Mouse (Mus musculus): ENCODE measurements around the gene Cttnbp2nl. TPM values are rescaled to one million over a fixed set of nuclear protein-coding genes. Genes with fewer than 3 reads are reported as not detected.

The Cttnbp2nl gene
- total and polyA plus RNA-seq, 2 experiments from 2014 or later: 31.7 to 44.9 TPM

DNA sequence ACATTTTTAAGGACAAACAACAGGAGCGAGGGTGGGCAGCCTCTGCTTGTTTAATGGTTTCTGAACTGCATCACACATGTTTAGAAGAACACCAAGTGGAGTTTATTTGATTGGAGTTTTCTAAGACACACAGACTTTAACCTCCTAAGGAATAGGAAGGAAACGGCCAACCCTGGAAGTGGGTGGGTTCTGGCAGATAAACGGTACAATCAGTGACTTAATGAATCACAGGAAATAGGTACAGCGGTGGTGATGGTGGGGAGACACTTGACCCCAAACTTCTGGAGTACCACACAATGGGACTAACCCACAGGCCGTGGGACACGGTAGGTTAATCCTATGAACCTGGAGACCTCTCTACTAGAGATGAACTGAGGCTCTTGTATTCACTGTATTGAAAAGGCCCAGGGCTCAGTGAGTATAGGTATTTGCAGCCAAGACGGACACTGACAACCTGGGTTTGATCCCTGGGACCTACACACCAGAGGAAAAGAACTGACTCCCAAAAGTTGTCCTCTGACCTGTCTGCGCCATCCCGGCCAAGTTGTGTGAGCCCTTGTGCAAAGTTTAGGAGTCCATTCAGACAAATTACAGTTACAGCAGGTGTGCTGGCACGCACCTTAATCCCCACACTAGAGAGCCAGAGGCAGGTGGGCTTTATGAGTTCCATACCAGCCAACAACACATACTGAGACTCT is 34.7 kb downstream of the Cttnbp2nl start:
- WGBS: 88% methylated on average over 10 of the region's 10 CpGs
- Histone ChIP-seq H3K4me3 (ENCODE audit: low read depth, low read length) (no peak overlapping the region), H3K36me3 (ENCODE audit: insufficient read depth) (0 out of 2 replicates have a peak, but pooled peaks cover 4% of the 10 kb centered on the region), H3K27me3 (ENCODE audit: insufficient read depth, low read length) (no peaks in the 10 kb centered on the region), H3K4me2 (ENCODE audit: low read depth) (no peak overlapping the region), H3K9ac (no peak overlapping the region), H3K9me3 (ENCODE audit: low read length) (no peaks in the 10 kb centered on the region), H3K4me1 (ENCODE audit: insufficient read depth) (no peaks in the 10 kb centered on the region), H3K27ac (ENCODE audit: low read depth, low read length) (no peak overlapping the region)
- DNase-seq (no peak), ATAC-seq (no peak)
- no peak for TF ChIP-seq CTCF (IDR thresholded peaks at IDR 0.05; ENCODE audit: low read depth)

DNA sequence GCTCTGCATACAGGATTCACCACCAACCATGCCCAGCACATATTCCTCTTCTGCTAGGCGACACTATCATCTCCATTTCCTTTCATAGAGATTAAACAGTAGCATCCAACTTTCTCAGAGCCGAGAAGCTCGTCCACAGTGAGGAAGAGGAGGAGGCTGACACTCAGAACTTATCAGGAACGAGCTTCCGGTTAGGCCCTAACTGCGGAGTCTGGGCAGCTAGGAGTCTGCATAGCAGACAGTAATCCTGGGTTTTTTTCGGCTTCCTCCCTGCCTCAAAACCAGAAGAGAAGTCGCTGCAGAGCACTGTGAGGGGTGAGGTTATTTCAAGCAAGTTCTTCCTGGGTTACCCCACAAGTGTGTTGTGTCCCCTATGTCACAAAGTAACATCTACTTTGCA is 35.6 kb downstream of the Cttnbp2nl start:
- ATAC-seq (no peak), DNase-seq (no peak)
- Histone ChIP-seq H3K9me3 (ENCODE audit: low read length) (no peaks in the 10 kb centered on the region), H3K27me3 (ENCODE audit: insufficient read depth, low read length) (no peaks in the 10 kb centered on the region), H3K36me3 (ENCODE audit: insufficient read depth) (0 out of 2 replicates have a peak, but pooled peaks cover 4% of the 10 kb centered on the region), H3K27ac (ENCODE audit: low read depth, low read length) (no peak overlapping the region), H3K9ac (no peak overlapping the region), H3K4me1 (ENCODE audit: insufficient read depth) (no peaks in the 10 kb centered on the region), H3K4me2 (ENCODE audit: low read depth) (no peak overlapping the region), H3K4me3 (ENCODE audit: low read depth, low read length) (no peak overlapping the region)
- TF ChIP-seq CTCF (IDR thresholded peaks at IDR 0.05; ENCODE audit: low read depth): no peak
- 92% methylated on average over 8 of the region's 8 CpGs for WGBS

- Histone ChIP-seq H3K9me3 (ENCODE audit: low read length) (no peaks in the 10 kb centered on the region), H3K4me3 (ENCODE audit: low read depth, low read length) (no peak overlapping the region), H3K9ac (no peak overlapping the region), H3K36me3 (ENCODE audit: insufficient read depth) (peaks cover 10% of the 10 kb centered on the region; the same call in 1 of the 2 replicates), H3K27me3 (ENCODE audit: insufficient read depth, low read length) (no peaks in the 10 kb centered on the region), H3K27ac (ENCODE audit: low read depth, low read length) (peak overlapping the region; percentile 40; the same call in 1 of the 2 replicates), H3K4me1 (ENCODE audit: insufficient read depth) (no peaks in the 10 kb centered on the region), H3K4me2 (ENCODE audit: low read depth) (no peak overlapping the region)
- no peak for ATAC-seq
- WGBS: 64% methylated on average over 7 of the region's 7 CpGs
- no peak for DNase-seq
- no peak for TF ChIP-seq CTCF (IDR thresholded peaks at IDR 0.05; ENCODE audit: low read depth)
Observed at GRCm38 (mm10) chr3:105016204-105016603, 36.7 kb downstream of the Cttnbp2nl start.

GRCm38 (mm10) chr3:105014908-105015307 is 38.0 kb downstream of the Cttnbp2nl start:
- no peak for TF ChIP-seq CTCF (IDR thresholded peaks at IDR 0.05; ENCODE audit: low read depth)
- WGBS: 89% methylated on average over 2 of the region's 2 CpGs
- H3K9ac ChIP-seq: no peak overlapping the region
- H3K4me1 ChIP-seq (ENCODE audit: insufficient read depth): no peaks in the 10 kb centered on the region
- no peak overlapping the region for H3K4me3 ChIP-seq (ENCODE audit: low read depth, low read length)
- no peak for DNase-seq
- ATAC-seq: no peak
- H3K27ac ChIP-seq (ENCODE audit: low read depth, low read length): no peak overlapping the region
- H3K27me3 ChIP-seq (ENCODE audit: insufficient read depth, low read length): no peaks in the 10 kb centered on the region
- no peaks in the 10 kb centered on the region for H3K9me3 ChIP-seq (ENCODE audit: low read length)
- peaks cover 23% of the 10 kb centered on the region for H3K36me3 ChIP-seq (ENCODE audit: insufficient read depth)
- H3K4me2 ChIP-seq (ENCODE audit: low read depth): no peak overlapping the region

GRCm38 (mm10) chr3:105012696-105013313 is 40.1 kb downstream of the Cttnbp2nl start:
- no peaks in the 10 kb centered on the region for H3K27me3 ChIP-seq (ENCODE audit: insufficient read depth, low read length)
- WGBS: 82% methylated on average over 7 of the region's 7 CpGs
- no peak overlapping the region for H3K27ac ChIP-seq (ENCODE audit: low read depth, low read length)
- H3K4me3 ChIP-seq (ENCODE audit: low read depth, low read length): no peak overlapping the region
- no peak for TF ChIP-seq CTCF (IDR thresholded peaks at IDR 0.05; ENCODE audit: low read depth)
- H3K36me3 ChIP-seq (ENCODE audit: insufficient read depth): peaks cover 32% of the 10 kb centered on the region
- no peak for DNase-seq
- H3K9me3 ChIP-seq (ENCODE audit: low read length): no peaks in the 10 kb centered on the region
- ATAC-seq: no peak
- no peaks in the 10 kb centered on the region for H3K4me1 ChIP-seq (ENCODE audit: insufficient read depth)
- H3K4me2 ChIP-seq (ENCODE audit: low read depth): no peak overlapping the region
- no peak overlapping the region for H3K9ac ChIP-seq

DNA sequence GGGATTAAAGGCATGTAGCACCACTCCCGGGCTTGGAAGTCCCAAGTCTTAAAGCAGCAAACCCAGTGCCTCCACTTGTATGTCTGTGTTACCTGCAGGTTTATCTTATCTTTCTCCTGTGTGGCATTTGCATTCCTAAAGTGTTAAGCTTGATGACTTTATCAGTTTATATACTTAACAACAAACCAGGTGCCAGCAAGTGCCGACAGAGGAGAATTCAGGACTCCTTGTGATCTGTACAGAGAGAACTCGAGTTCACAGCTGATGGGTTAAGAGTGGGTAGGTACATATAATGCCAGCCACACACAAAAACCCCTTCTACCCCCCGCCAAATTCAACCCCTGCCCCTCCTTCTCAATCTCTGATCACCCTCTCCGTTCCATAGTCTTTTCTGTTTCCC is 41.1 kb downstream of the Cttnbp2nl start:
- H3K27me3 ChIP-seq (ENCODE audit: insufficient read depth, low read length): no peaks in the 10 kb centered on the region
- no peaks in the 10 kb centered on the region for H3K9me3 ChIP-seq (ENCODE audit: low read length)
- H3K4me2 ChIP-seq (ENCODE audit: low read depth): no peak overlapping the region
- WGBS: 91% methylated on average over 5 of the region's 5 CpGs
- peaks cover 41% of the 10 kb centered on the region for H3K36me3 ChIP-seq (ENCODE audit: insufficient read depth)
- H3K27ac ChIP-seq (ENCODE audit: low read depth, low read length): no peak overlapping the region
- no peak overlapping the region for H3K9ac ChIP-seq
- ATAC-seq (no peak), DNase-seq (no peak)
- no peak overlapping the region for H3K4me3 ChIP-seq (ENCODE audit: low read depth, low read length)
- TF ChIP-seq CTCF (IDR thresholded peaks at IDR 0.05; ENCODE audit: low read depth): no peak
- no peaks in the 10 kb centered on the region for H3K4me1 ChIP-seq (ENCODE audit: insufficient read depth)

DNA sequence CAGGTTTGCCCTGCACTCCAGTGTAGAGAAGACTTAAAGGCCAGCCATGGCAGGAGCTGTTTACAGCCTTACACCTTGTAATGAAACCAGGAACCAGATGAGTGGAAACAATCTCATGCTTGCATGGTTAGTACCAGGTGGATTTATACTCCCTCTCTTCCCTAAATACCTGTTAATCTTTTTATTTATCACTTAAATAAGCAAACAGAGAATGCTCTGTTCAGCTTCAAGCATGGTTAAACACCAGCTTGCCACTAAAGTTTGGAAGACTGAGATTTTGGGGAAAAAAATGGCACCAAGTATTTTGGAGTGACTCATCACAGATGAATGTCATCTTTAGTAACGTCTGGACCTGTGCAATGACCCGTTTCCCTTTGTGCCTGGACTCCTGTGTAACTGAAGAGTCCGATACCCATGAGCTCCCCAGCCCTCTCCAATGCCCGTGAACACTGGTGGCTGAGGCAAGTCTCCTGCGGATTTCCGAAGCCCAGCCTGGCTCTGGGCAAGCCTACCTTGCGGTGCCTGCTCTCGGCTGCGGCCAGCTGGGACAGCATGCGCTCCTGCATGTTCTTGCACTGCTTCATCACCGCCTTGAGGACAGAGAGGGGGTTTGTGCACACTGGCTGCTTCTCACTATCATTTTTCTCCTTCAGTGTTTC is 42.1 kb downstream of the Cttnbp2nl start:
- no peak for TF ChIP-seq CTCF (IDR thresholded peaks at IDR 0.05; ENCODE audit: low read depth)
- Histone ChIP-seq H3K4me1 (ENCODE audit: insufficient read depth) (no peaks in the 10 kb centered on the region), H3K9ac (no peak overlapping the region), H3K36me3 (ENCODE audit: insufficient read depth) (peaks cover 49% of the 10 kb centered on the region), H3K9me3 (ENCODE audit: low read length) (no peaks in the 10 kb centered on the region), H3K27me3 (ENCODE audit: insufficient read depth, low read length) (no peaks in the 10 kb centered on the region), H3K4me2 (ENCODE audit: low read depth) (no peak overlapping the region), H3K27ac (ENCODE audit: low read depth, low read length) (no peak overlapping the region), H3K4me3 (ENCODE audit: low read depth, low read length) (no peak overlapping the region)
- 94% methylated on average over 11 of the region's 11 CpGs for WGBS
- no peak for DNase-seq
- no peak for ATAC-seq
